Mouse (Mus musculus): ENCODE measurements around the gene Flt1. TPM values are rescaled to one million over a fixed set of nuclear protein-coding genes. Genes with fewer than 3 reads are reported as not detected.

The Flt1 gene
- polyA plus RNA-seq, 1 experiment from 2014 or later, result 19.0 TPM

DNA sequence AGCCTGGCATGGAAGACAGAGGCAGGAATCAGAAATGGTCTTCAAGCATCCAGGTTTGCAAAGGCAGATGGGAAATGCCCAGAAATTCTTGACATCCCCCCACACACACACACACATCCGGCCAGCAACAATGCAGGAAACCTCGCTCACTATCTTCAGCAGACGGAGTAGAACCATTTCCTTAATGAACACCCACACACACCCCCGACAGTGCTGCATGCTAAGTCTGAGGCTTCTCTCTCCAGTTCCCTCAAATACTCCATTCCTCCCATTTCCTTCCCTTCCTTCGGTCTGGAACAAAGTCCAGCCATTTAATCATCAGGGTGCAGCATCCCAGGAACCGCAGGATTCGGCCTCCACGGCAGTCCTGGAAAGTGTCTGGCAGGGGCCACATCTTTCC is 4.4 kb downstream of the Flt1 start:
- Histone ChIP-seq H3K9me3 (no peaks in the 10 kb centered on the region), H3K4me3 (no peak overlapping the region), H3K9ac (no peak overlapping the region), H3K36me3 (no peaks in the 10 kb centered on the region), H3K4me2 (peak overlapping the region; percentile 16), H3K27me3 (peaks cover 61% of the 10 kb centered on the region), H3K27ac (peak overlapping the region; percentile 51), H3K4me1 (peaks cover 17% of the 10 kb centered on the region)
- WGBS, result 32% methylated on average over 8 of the region's 8 CpGs
- ATAC-seq (ENCODE audit: borderline replicate concordance, extremely low read depth, low FRiP score, low TSS enrichment), result 0 out of 2 replicates have a peak, but pooled peaks have one; percentile 15

DNA sequence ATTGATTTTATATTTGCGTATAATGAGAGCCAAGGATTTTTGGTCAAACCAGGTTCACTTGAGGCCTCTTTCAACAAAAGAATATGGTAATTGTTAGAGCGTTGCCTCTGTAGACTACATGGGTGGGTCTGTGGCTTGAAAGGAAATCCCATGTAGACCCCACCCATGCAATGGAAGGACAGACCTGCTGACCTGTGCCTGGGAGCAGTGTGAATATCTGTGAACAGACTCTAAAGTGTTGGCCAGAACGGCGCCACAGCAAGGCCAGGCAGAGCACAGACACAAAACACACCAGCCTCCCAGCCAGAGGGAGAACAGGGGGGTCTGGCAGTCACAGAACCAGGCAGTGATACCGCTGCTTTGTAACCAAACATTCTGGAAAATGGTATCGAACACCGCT is 7.5 kb downstream of the Flt1 start:
- Histone ChIP-seq H3K27ac (no peak overlapping the region), H3K4me1 (0 out of 2 replicates have a peak, but pooled peaks cover 4% of the 10 kb centered on the region), H3K4me2 (no peak overlapping the region), H3K9ac (no peak overlapping the region), H3K4me3 (no peak overlapping the region), H3K9me3 (no peaks in the 10 kb centered on the region), H3K36me3 (no peaks in the 10 kb centered on the region), H3K27me3 (peaks cover 31% of the 10 kb centered on the region)
- no peak for ATAC-seq (ENCODE audit: borderline replicate concordance, extremely low read depth, low FRiP score, low TSS enrichment)
- WGBS, result 80% methylated on average over 7 of the region's 7 CpGs

DNA sequence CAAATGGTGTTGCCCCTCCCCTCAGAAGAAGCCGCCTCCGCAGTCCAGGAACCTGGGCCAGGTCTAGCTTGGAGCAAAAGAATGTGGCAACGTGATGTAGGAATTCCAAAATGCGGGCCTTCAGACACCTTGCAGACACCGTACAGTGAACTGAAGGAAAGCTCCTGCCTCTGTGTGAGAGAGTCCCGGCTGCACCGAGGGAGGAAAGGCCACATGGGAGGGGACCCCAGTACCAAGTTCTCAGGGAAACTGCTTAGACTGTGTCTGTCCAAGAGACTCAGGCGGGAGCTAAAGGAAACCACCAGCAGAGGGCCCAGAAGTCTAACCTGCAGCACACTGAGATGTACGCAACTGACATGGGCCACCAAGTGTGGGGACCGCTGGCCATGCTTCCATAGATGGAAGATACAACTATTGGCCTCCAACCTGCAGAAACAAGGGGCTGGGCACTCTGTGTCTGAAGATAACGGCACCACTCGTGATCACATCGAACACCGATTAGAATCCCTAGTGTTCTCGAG is 9.1 kb downstream of the Flt1 start:
- Histone ChIP-seq H3K4me3 (no peak overlapping the region), H3K4me1 (0 out of 2 replicates have a peak, but pooled peaks cover 4% of the 10 kb centered on the region), H3K9ac (no peak overlapping the region), H3K36me3 (no peaks in the 10 kb centered on the region), H3K4me2 (no peak overlapping the region), H3K27me3 (peaks cover 18% of the 10 kb centered on the region), H3K9me3 (no peaks in the 10 kb centered on the region), H3K27ac (no peak overlapping the region)
- ATAC-seq (ENCODE audit: borderline replicate concordance, extremely low read depth, low FRiP score, low TSS enrichment), result no peak
- 68% methylated on average over 15 of the region's 15 CpGs for WGBS

DNA sequence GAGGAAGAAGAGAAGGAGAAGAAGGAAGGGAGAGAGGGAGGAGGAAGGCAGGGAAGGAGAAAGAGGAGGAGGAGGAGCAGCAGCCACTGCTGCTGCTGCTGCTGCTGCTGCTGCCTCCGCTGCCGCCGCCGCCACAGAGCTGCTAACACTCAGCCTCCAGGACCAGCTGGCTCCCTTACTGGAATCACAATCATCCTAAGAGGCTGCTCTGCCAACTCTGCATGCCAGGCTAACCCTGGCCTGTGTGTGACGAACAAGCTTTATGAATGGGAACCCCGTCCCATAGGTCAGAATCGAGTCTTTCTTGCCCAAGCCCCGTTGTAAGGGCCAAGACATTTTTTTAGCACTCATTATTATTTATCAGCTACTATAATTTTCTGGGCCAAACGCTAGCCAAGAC is 9.5 kb downstream of the Flt1 start:
- peaks cover 13% of the 10 kb centered on the region for H3K27me3 ChIP-seq
- H3K4me1 ChIP-seq, result 0 out of 2 replicates have a peak, but pooled peaks cover 4% of the 10 kb centered on the region
- H3K9me3 ChIP-seq, result no peaks in the 10 kb centered on the region
- H3K9ac ChIP-seq, result no peak overlapping the region
- H3K27ac ChIP-seq, result no peak overlapping the region
- no peaks in the 10 kb centered on the region for H3K36me3 ChIP-seq
- whole genome bisulfite sequencing, result 70% methylated on average over 9 of the region's 9 CpGs
- no peak overlapping the region for H3K4me3 ChIP-seq
- no peak for ATAC-seq (ENCODE audit: borderline replicate concordance, extremely low read depth, low FRiP score, low TSS enrichment)
- H3K4me2 ChIP-seq, result no peak overlapping the region

DNA sequence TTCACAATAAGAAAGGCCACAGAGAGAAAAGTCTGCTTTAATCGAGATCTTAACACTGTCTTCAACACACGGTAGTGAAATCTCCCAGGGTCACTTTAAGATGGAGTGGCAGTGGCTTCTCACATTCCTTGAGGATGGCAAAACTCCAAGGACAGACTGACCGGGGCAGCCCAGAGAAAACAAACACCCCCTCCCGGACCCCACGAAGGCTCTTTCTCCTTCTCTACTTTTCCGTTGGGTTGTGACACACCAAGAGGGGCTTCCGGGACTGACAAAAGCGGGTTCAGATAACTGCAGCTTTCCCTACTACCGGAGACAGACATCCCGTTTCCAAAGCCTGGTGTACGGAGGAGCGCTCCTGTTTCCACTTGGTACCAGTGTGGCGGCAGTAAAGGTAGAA is 10.4 kb downstream of the Flt1 start:
- peaks cover 4% of the 10 kb centered on the region; the same call in 1 of the 2 replicates for H3K27me3 ChIP-seq
- H3K9ac ChIP-seq, result no peak overlapping the region
- 52% methylated on average over 13 of the region's 13 CpGs for WGBS
- H3K4me1 ChIP-seq, result 0 out of 2 replicates have a peak, but pooled peaks cover 4% of the 10 kb centered on the region
- no peak overlapping the region for H3K4me3 ChIP-seq
- H3K9me3 ChIP-seq, result no peaks in the 10 kb centered on the region
- no peak for ATAC-seq (ENCODE audit: borderline replicate concordance, extremely low read depth, low FRiP score, low TSS enrichment)
- no peak overlapping the region for H3K4me2 ChIP-seq
- H3K27ac ChIP-seq, result no peak overlapping the region
- no peaks in the 10 kb centered on the region for H3K36me3 ChIP-seq

DNA sequence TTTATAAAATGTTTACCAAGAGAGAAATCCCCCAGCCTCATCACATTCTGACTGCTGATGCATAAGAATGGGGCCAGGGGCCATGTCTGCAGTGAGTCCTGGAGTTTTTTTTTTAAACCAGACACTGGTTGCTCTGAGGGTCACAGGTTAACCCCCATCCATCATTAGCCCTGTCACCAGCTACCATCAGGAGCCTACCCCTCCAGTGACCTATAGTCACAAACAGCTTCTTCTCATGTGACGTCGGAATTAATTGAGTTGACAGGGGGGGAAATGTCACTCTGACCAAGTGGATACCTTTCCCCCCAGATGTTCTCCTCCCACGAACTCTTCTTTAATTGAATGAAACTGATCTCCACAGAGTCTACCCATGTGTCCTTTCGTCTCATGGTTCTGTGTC is 17.3 kb downstream of the Flt1 start:
- 36% methylated on average over 4 of the region's 4 CpGs for WGBS
- Histone ChIP-seq H3K36me3 (no peaks in the 10 kb centered on the region), H3K4me1 (no peaks in the 10 kb centered on the region), H3K4me3 (no peak overlapping the region), H3K9ac (no peak overlapping the region), H3K4me2 (no peak overlapping the region), H3K27ac (no peak overlapping the region), H3K27me3 (no peaks in the 10 kb centered on the region), H3K9me3 (no peaks in the 10 kb centered on the region)
- no peak for ATAC-seq (ENCODE audit: borderline replicate concordance, extremely low read depth, low FRiP score, low TSS enrichment)

DNA sequence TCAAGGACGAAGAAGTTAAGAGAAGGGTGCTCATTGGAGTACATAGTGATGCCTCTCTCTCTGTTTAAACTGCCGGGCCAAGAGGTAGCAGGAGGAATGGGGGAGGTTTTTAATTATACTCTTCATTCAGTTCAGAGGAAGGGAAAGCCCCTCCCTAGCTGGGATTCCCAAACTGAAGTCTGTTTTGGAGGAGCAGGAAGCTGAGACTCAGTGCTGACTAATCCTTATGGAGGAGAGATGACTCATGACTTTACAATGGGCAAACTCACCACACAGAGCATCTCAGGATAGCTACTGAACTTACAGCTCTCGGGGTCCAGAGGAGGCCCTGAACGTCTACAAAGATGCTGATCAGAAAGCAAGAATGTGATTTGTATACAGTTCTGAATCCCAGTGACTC is 18.3 kb downstream of the Flt1 start:
- H3K27me3 ChIP-seq, result no peaks in the 10 kb centered on the region
- H3K9ac ChIP-seq, result no peak overlapping the region
- H3K36me3 ChIP-seq, result no peaks in the 10 kb centered on the region
- H3K27ac ChIP-seq, result no peak overlapping the region
- no peaks in the 10 kb centered on the region for H3K9me3 ChIP-seq
- no peak overlapping the region for H3K4me2 ChIP-seq
- H3K4me3 ChIP-seq, result no peak overlapping the region
- 26% methylated on average over 4 of the region's 4 CpGs for WGBS
- no peaks in the 10 kb centered on the region for H3K4me1 ChIP-seq
- no peak for ATAC-seq (ENCODE audit: borderline replicate concordance, extremely low read depth, low FRiP score, low TSS enrichment)

DNA sequence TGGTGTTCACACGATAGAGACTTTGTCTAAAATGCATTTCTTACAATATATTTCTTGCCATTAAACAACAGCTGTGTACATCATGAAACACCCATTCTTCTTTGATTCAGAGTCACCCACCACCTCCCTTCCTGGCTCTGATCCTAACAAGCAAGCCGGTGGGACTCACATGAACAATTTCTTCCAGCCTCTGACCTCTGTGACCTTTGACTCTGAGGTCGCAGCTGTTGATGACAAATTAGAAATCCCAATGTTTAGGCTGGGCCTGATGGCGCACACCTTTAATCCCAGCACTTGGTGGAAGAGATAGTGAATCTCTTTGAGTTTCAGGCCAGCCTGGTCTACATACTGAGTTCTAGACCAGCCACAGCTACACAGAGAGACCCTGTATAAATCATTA is 20.9 kb downstream of the Flt1 start:
- no peaks in the 10 kb centered on the region for H3K27me3 ChIP-seq
- H3K9ac ChIP-seq, result no peak overlapping the region
- no peak overlapping the region for H3K4me3 ChIP-seq
- H3K4me2 ChIP-seq, result no peak overlapping the region
- no peaks in the 10 kb centered on the region for H3K9me3 ChIP-seq
- ATAC-seq (ENCODE audit: borderline replicate concordance, extremely low read depth, low FRiP score, low TSS enrichment), result no peak
- no peaks in the 10 kb centered on the region for H3K4me1 ChIP-seq
- H3K36me3 ChIP-seq, result no peaks in the 10 kb centered on the region
- WGBS, result 49% methylated on average over 4 of the region's 4 CpGs
- H3K27ac ChIP-seq, result no peak overlapping the region

DNA sequence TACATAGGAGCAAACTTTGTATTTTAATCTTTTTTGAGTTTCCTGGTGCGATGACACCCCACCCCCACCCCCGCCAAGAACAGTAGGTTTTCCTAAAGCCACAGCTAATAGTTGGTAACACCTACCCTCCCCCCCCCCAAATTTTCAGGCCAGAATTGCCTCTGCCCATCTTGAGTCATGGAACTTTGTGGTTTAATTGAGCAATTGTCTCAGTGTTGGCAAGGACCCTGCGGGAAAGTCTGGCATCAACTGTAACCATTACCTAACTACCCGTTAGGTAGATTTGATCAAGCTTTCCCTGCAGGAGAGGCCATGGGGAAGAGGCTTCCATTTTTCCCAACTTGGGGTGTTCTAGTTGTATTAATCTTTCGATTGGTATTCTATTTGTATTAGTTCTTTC is 23.4 kb downstream of the Flt1 start:
- no peak overlapping the region for H3K4me2 ChIP-seq
- no peak overlapping the region for H3K27ac ChIP-seq
- WGBS, result 76% methylated on average over 5 of the region's 5 CpGs
- H3K27me3 ChIP-seq, result no peaks in the 10 kb centered on the region
- H3K36me3 ChIP-seq, result no peaks in the 10 kb centered on the region
- H3K4me3 ChIP-seq, result no peak overlapping the region
- no peak overlapping the region for H3K9ac ChIP-seq
- H3K4me1 ChIP-seq, result no peaks in the 10 kb centered on the region
- ATAC-seq (ENCODE audit: borderline replicate concordance, extremely low read depth, low FRiP score, low TSS enrichment), result no peak
- no peaks in the 10 kb centered on the region for H3K9me3 ChIP-seq

DNA sequence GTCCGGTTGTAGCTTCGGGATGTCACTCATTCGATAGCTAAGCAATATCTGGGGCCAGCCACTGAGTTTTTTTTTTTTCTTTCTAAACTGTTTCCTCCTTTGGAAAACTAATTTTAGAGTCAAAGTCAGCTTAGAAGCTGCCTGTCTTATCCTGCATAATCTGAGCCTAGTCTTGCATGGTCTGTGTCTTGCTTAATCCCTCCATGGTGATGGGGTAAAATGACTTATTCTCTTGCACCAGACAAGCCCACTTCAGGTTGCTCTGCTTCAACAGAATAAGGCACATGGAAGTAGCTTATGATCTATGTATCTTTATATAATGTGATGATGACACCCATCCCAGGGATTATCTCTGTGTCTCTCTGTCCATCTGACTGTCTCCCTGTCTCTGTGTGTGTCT is 24.8 kb downstream of the Flt1 start:
- no peaks in the 10 kb centered on the region for H3K27me3 ChIP-seq
- no peak overlapping the region for H3K9ac ChIP-seq
- H3K4me2 ChIP-seq, result no peak overlapping the region
- 87% methylated on average over 3 of the region's 3 CpGs for whole genome bisulfite sequencing
- no peak overlapping the region for H3K27ac ChIP-seq
- no peak for ATAC-seq (ENCODE audit: borderline replicate concordance, extremely low read depth, low FRiP score, low TSS enrichment)
- no peaks in the 10 kb centered on the region for H3K9me3 ChIP-seq
- no peaks in the 10 kb centered on the region for H3K36me3 ChIP-seq
- no peaks in the 10 kb centered on the region for H3K4me1 ChIP-seq
- no peak overlapping the region for H3K4me3 ChIP-seq

DNA sequence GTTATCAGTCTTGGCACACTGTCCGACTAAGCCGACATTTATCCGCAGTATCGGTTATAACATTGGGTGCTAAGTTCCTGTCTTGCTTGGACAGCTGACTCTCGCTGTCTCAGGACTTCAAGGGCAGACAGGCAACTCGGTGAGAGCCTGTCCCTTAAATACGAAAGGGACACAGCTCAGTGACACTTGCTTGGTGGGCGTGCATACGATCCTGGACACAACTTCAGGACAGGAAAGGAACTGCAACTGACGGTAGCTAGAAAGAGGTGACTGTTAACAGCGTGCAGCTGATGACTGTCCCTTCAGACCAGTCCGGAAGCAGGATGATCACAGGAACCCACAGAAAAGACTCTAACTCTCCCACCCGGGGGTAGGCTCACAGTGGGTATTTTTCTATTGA is 27.8 kb downstream of the Flt1 start:
- H3K9ac ChIP-seq, result no peak overlapping the region
- no peak overlapping the region for H3K4me3 ChIP-seq
- no peaks in the 10 kb centered on the region for H3K4me1 ChIP-seq
- H3K4me2 ChIP-seq, result peak overlapping the region; percentile 26
- H3K27me3 ChIP-seq, result no peaks in the 10 kb centered on the region
- no peaks in the 10 kb centered on the region for H3K36me3 ChIP-seq
- H3K9me3 ChIP-seq, result no peaks in the 10 kb centered on the region
- no peak overlapping the region for H3K27ac ChIP-seq
- peak; percentile 39; the same call in 1 of the 2 replicates for ATAC-seq (ENCODE audit: borderline replicate concordance, extremely low read depth, low FRiP score, low TSS enrichment)
- 26% methylated on average over 13 of the region's 13 CpGs for WGBS

DNA sequence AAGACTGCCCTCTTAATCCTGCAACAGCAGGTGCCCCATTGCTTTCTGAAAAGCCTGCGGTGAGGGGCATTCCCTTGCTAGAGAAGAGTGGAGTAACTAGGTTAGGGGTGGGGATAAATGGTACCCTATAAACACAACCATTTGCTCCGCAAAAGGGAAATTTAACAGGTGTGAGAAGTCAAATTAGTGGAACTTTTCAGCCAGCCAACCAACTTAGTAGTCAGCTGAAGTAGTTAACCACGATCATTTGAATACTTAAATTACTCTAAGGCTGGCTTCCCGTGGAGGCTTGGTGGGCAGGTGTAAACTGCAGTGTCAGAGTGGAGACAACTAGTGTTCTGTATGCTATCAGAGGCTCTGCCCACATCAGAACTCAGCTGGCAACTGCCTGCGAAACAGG is 28.6 kb downstream of the Flt1 start:
- H3K36me3 ChIP-seq, result no peaks in the 10 kb centered on the region
- H3K9me3 ChIP-seq, result no peaks in the 10 kb centered on the region
- H3K9ac ChIP-seq, result no peak overlapping the region
- H3K4me1 ChIP-seq, result no peaks in the 10 kb centered on the region
- no peak overlapping the region for H3K4me3 ChIP-seq
- no peak overlapping the region for H3K4me2 ChIP-seq
- 49% methylated on average over 5 of the region's 5 CpGs for WGBS
- H3K27me3 ChIP-seq, result no peaks in the 10 kb centered on the region
- ATAC-seq (ENCODE audit: borderline replicate concordance, extremely low read depth, low FRiP score, low TSS enrichment), result no peak
- H3K27ac ChIP-seq, result no peak overlapping the region

DNA sequence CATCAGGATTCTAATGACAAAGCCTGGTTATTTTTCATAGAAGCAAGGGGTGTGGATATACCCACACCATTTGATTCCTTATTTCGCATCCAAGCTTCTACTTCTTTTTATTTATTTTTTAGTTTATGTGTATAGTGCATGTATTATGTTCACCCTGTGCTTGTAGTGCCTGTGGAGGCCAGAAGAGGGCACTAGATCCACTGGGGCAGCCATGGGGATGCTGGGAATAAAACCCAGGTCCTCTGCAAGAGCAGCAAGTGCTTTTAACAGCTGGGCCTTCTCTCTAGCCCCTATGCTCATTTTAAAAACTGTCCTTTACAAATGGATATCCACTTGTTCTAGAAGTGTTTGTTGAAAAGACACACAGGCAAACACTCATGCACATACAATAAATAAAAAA is 33.2 kb downstream of the Flt1 start:
- no peaks in the 10 kb centered on the region for H3K27me3 ChIP-seq
- WGBS, result 90% methylated on average over 1 of the region's 1 CpGs
- H3K36me3 ChIP-seq, result no peaks in the 10 kb centered on the region
- ATAC-seq (ENCODE audit: borderline replicate concordance, extremely low read depth, low FRiP score, low TSS enrichment), result no peak
- no peak overlapping the region for H3K27ac ChIP-seq
- H3K9me3 ChIP-seq, result no peaks in the 10 kb centered on the region
- no peaks in the 10 kb centered on the region for H3K4me1 ChIP-seq
- H3K4me2 ChIP-seq, result no peak overlapping the region
- no peak overlapping the region for H3K4me3 ChIP-seq
- no peak overlapping the region for H3K9ac ChIP-seq

All from lung, embryonic 15.5 days (tissue).